Mouse (Mus musculus): ENCODE measurements around the gene F11r. TPM values are rescaled to one million over a fixed set of nuclear protein-coding genes. Genes with fewer than 3 reads are reported as not detected.

The F11r gene
- 22.2 and 28.7 TPM in 2 replicates for polyA plus RNA-seq (2016; fragmentation: Nextera tagmentation; extraction: Ambion mirVana)

GRCm38 (mm10) chr1:171437264-171438013 is at the start of gene F11r:
Gene F11r (plus strand): TSS chr1:171437535.
- Histone ChIP-seq H3K27ac (peak within 1 kb of the TSS; percentile 76), H3K4me1 (replicated peaks) (peaks cover 32% of the 10 kb centered on the region)

GRCm38 (mm10) chr1:171388376-171389102 is 48.8 kb upstream of the F11r start, which contains the start of gene Arhgap30:
Gene Arhgap30 (plus strand): TSS chr1:171388954.
- Histone ChIP-seq H3K4me1 (replicated peaks) (peaks cover 23% of the 10 kb centered on the region), H3K27me3 (ENCODE audit: insufficient read depth, poor library complexity, severe bottlenecking) (peaks cover 10% of the 10 kb centered on the region), H3K36me3 (no peaks in the 10 kb centered on the region), H3K9me3 (no peaks in the 10 kb centered on the region), H3K27ac (no peak within 1 kb of the TSS), H3K4me3 (no peak within 1 kb of the TSS)
- WGBS, result 81% methylated on average over 15 of the region's 15 CpGs
- no peak for DNase-seq (ENCODE audit: low spot score)

More at GRCm38 (mm10) chr1:171437264-171438013, at the start of gene F11r:
- Histone ChIP-seq H3K9me3 (no peaks in the 10 kb centered on the region), H3K27me3 (ENCODE audit: insufficient read depth, poor library complexity, severe bottlenecking) (peaks cover 45% of the 10 kb centered on the region), H3K36me3 (no peaks in the 10 kb centered on the region), H3K4me3 (peak within 1 kb of the TSS; percentile 55)
- DNase-seq (ENCODE audit: low spot score), result peak; percentile 74
- under 1% methylated on average over 46 of the region's 46 CpGs for WGBS

GRCm38 (mm10) chr1:171390101-171390500 is 47.2 kb upstream of the F11r start:
- 89% methylated on average over 4 of the region's 4 CpGs for WGBS
- Histone ChIP-seq H3K27me3 (ENCODE audit: insufficient read depth, poor library complexity, severe bottlenecking) (peaks cover 8% of the 10 kb centered on the region), H3K27ac (no peak overlapping the region), H3K36me3 (no peaks in the 10 kb centered on the region), H3K4me3 (no peak overlapping the region), H3K4me1 (replicated peaks) (peaks cover 20% of the 10 kb centered on the region), H3K9me3 (no peaks in the 10 kb centered on the region)
- no peak for DNase-seq (ENCODE audit: low spot score)

- no peak overlapping the region for H3K4me3 ChIP-seq
- H3K36me3 ChIP-seq, result no peaks in the 10 kb centered on the region
- no peaks in the 10 kb centered on the region; the same call in 1 of the 2 replicates for H3K27me3 ChIP-seq (ENCODE audit: insufficient read depth, poor library complexity, severe bottlenecking)
- no peak for DNase-seq (ENCODE audit: low spot score)
- H3K27ac ChIP-seq, result no peak overlapping the region
- 81% methylated on average over 4 of the region's 4 CpGs for WGBS
- no peaks in the 10 kb centered on the region for H3K9me3 ChIP-seq
- H3K4me1 ChIP-seq (replicated peaks), result no peaks in the 10 kb centered on the region
Observed at GRCm38 (mm10) chr1:171401821-171402220, 35.5 kb upstream of the F11r start.

GRCm38 (mm10) chr1:171402991-171403390 is 34.3 kb upstream of the F11r start:
- H3K27ac ChIP-seq, result no peak overlapping the region
- no peak for DNase-seq (ENCODE audit: low spot score)
- H3K4me3 ChIP-seq, result no peak overlapping the region
- 87% methylated on average over 9 of the region's 9 CpGs for WGBS
- H3K9me3 ChIP-seq, result no peaks in the 10 kb centered on the region
- H3K36me3 ChIP-seq, result no peaks in the 10 kb centered on the region
- H3K4me1 ChIP-seq (replicated peaks), result no peaks in the 10 kb centered on the region
- H3K27me3 ChIP-seq (ENCODE audit: insufficient read depth, poor library complexity, severe bottlenecking), result peaks cover 8% of the 10 kb centered on the region

- DNase-seq (ENCODE audit: low spot score), result no peak
- Histone ChIP-seq H3K4me3 (no peak overlapping the region), H3K36me3 (no peaks in the 10 kb centered on the region), H3K9me3 (no peaks in the 10 kb centered on the region), H3K4me1 (replicated peaks) (peaks cover 1% of the 10 kb centered on the region; the same call in 1 of the 2 replicates), H3K27me3 (ENCODE audit: insufficient read depth, poor library complexity, severe bottlenecking) (peaks cover 28% of the 10 kb centered on the region), H3K27ac (no peak overlapping the region)
- WGBS, result 77% methylated on average over 5 of the region's 5 CpGs
Observed at GRCm38 (mm10) chr1:171407263-171407662, 30.1 kb upstream of the F11r start.

GRCm38 (mm10) chr1:171410231-171410630 is 27.1 kb upstream of the F11r start:
- Histone ChIP-seq H3K27ac (no peak overlapping the region), H3K4me3 (no peak overlapping the region), H3K9me3 (no peaks in the 10 kb centered on the region), H3K27me3 (ENCODE audit: insufficient read depth, poor library complexity, severe bottlenecking) (peaks cover 28% of the 10 kb centered on the region), H3K36me3 (peaks cover 17% of the 10 kb centered on the region), H3K4me1 (replicated peaks) (peaks cover 21% of the 10 kb centered on the region)
- WGBS, result 92% methylated on average over 1 of the region's 1 CpGs
- DNase-seq (ENCODE audit: low spot score), result no peak

- Histone ChIP-seq H3K4me1 (replicated peaks) (peaks cover 21% of the 10 kb centered on the region), H3K36me3 (peaks cover 25% of the 10 kb centered on the region), H3K27me3 (ENCODE audit: insufficient read depth, poor library complexity, severe bottlenecking) (peaks cover 28% of the 10 kb centered on the region), H3K9me3 (no peaks in the 10 kb centered on the region), H3K4me3 (peak within 1 kb of the TSS; percentile 96), H3K27ac (peak within 1 kb of the TSS; percentile 99)
- under 1% methylated on average over 36 of the region's 36 CpGs for WGBS
- peak; percentile 96 for DNase-seq (ENCODE audit: low spot score)
Observed at GRCm38 (mm10) chr1:171410947-171411484, 26.3 kb upstream of the F11r start, which contains the start of gene Usf1. Gene Usf1 (plus strand): TSS chr1:171411313.

GRCm38 (mm10) chr1:171411492-171411941 is 25.8 kb upstream of the F11r start:
- WGBS, result under 1% methylated on average over 39 of the region's 39 CpGs
- no peak for DNase-seq (ENCODE audit: low spot score)
- peaks cover 30% of the 10 kb centered on the region for H3K36me3 ChIP-seq
- peak overlapping the region; percentile 99 for H3K27ac ChIP-seq
- H3K4me3 ChIP-seq, result peak overlapping the region; percentile 96
- H3K4me1 ChIP-seq (replicated peaks), result peaks cover 21% of the 10 kb centered on the region
- H3K27me3 ChIP-seq (ENCODE audit: insufficient read depth, poor library complexity, severe bottlenecking), result peaks cover 28% of the 10 kb centered on the region
- no peaks in the 10 kb centered on the region for H3K9me3 ChIP-seq

GRCm38 (mm10) chr1:171412001-171412441 is 25.3 kb upstream of the F11r start:
- H3K4me1 ChIP-seq (replicated peaks), result peaks cover 21% of the 10 kb centered on the region
- 2% methylated on average over 20 of the region's 20 CpGs for WGBS

GRCm38 (mm10) chr1:171412446-171412845 is 24.9 kb upstream of the F11r start:
- H3K4me3 ChIP-seq, result peak overlapping the region; percentile 96
- H3K36me3 ChIP-seq, result peaks cover 39% of the 10 kb centered on the region
- peak; percentile 21 for DNase-seq (ENCODE audit: low spot score)
- WGBS, result 55% methylated on average over 3 of the region's 3 CpGs
- peak overlapping the region; percentile 99 for H3K27ac ChIP-seq
- H3K4me1 ChIP-seq (replicated peaks), result peaks cover 21% of the 10 kb centered on the region
- H3K9me3 ChIP-seq, result no peaks in the 10 kb centered on the region
- H3K27me3 ChIP-seq (ENCODE audit: insufficient read depth, poor library complexity, severe bottlenecking), result peaks cover 25% of the 10 kb centered on the region

More at GRCm38 (mm10) chr1:171412001-171412441, 25.3 kb upstream of the F11r start:
- Histone ChIP-seq H3K4me3 (peak overlapping the region; percentile 96), H3K27ac (peak overlapping the region; percentile 99), H3K27me3 (ENCODE audit: insufficient read depth, poor library complexity, severe bottlenecking) (peaks cover 28% of the 10 kb centered on the region), H3K9me3 (no peaks in the 10 kb centered on the region), H3K36me3 (peaks cover 35% of the 10 kb centered on the region)
- peak; percentile 65 for DNase-seq (ENCODE audit: low spot score)

GRCm38 (mm10) chr1:171413608-171414007 is 23.7 kb upstream of the F11r start:
- no peak overlapping the region for H3K27ac ChIP-seq
- peak overlapping the region; percentile 96; the same call in 1 of the 2 replicates for H3K4me3 ChIP-seq
- 76% methylated on average over 8 of the region's 8 CpGs for WGBS
- H3K4me1 ChIP-seq (replicated peaks), result peaks cover 21% of the 10 kb centered on the region
- H3K27me3 ChIP-seq (ENCODE audit: insufficient read depth, poor library complexity, severe bottlenecking), result peaks cover 13% of the 10 kb centered on the region
- H3K36me3 ChIP-seq, result peaks cover 51% of the 10 kb centered on the region
- no peaks in the 10 kb centered on the region for H3K9me3 ChIP-seq
- no peak for DNase-seq (ENCODE audit: low spot score)
